Comparison of ENCODE assay signal across 17 mouse cellular contexts in genomic region chr9:72434876-72435275, GRCm38 (mm10). TPM values are rescaled to one million over a fixed set of nuclear protein-coding genes. Genes with fewer than 3 reads are reported as not detected.
DNase-seq lines count a peak whose midpoint lies in the region; ATAC-seq and TF ChIP-seq lines count a peak whose summit lies in the region.
"Had no signal": no experiment of that assay in that cellular context is flagged by ENCODE, and none has a peak within 500 bp of the region (broad histone marks: within the 10 kb centered on the region; RNA-seq: fewer than 3 reads in every experiment).

No protein-coding gene starts in this region.

- no peak for TF ChIP-seq POLR2A in thymus, adult 2 months (IDR thresholded peaks at IDR 0.05; ENCODE audit: control insufficient read depth, extremely low read depth, insufficient read depth, low read length, poor library complexity)

- H3K27ac ChIP-seq in hindbrain, postnatal 0 days: no peak overlapping the region
- H3K27ac ChIP-seq in hindbrain, embryonic 10.5 days: no peak overlapping the region
- no peak overlapping the region for H3K27ac ChIP-seq in thymus, adult 2 months (ENCODE audit: control insufficient read depth, insufficient read depth, low read length)
- H3K27ac ChIP-seq in limb, embryonic 12.5 days: 0 out of 2 replicates have a peak overlapping the region, but pooled peaks have one; percentile 29

- DNase-seq in hindbrain, postnatal 0 days (ENCODE audit: low spot score): peak; percentile 23
- no peak for DNase-seq in hindbrain, embryonic 10.5 days (ENCODE audit: low spot score)
- no peak for DNase-seq in thymus, adult 2 months
- DNase-seq in thymus, postnatal 4 days: no peak
- no peak for DNase-seq in right cerebral cortex, adult 18-20 months
- DNase-seq in cerebellum, adult 11 months: no peak
- DNase-seq: adrenal gland, adult 8-10 months; cerebellum, adult 8-10 months; gastrocnemius, postnatal 14 days; kidney, adult 8-10 months; kidney, postnatal 4 days; layer of hippocampus, postnatal 36 days; right cerebral cortex, postnatal 4 days had no signal

- H3K27me3 ChIP-seq in hindbrain, postnatal 0 days (ENCODE audit: insufficient read depth, low read length): no peaks in the 10 kb centered on the region
- no peaks in the 10 kb centered on the region for H3K27me3 ChIP-seq in hindbrain, embryonic 10.5 days (ENCODE audit: insufficient read depth, poor library complexity, severe bottlenecking)
- H3K27me3 ChIP-seq in thymus, adult 2 months (ENCODE audit: control insufficient read depth, insufficient read depth, low read length): no peaks in the 10 kb centered on the region
- H3K27me3 ChIP-seq in limb, embryonic 12.5 days: no peaks in the 10 kb centered on the region

- H3K4me1 ChIP-seq in hindbrain, postnatal 0 days (ENCODE audit: insufficient read depth, low read length): peaks cover 4% of the 10 kb centered on the region; the same call in 1 of the 2 replicates
- H3K4me1 ChIP-seq in hindbrain, embryonic 10.5 days (replicated peaks): peaks cover 26% of the 10 kb centered on the region
- H3K4me1 ChIP-seq in thymus, adult 2 months (replicated peaks; ENCODE audit: control insufficient read depth, insufficient read depth, low read length): peaks cover 10% of the 10 kb centered on the region
- peaks cover 5% of the 10 kb centered on the region for H3K4me1 ChIP-seq in limb, embryonic 12.5 days (replicated peaks)

- no peak overlapping the region for H3K4me2 ChIP-seq in hindbrain, postnatal 0 days (ENCODE audit: low read depth, low read length)
- no peak overlapping the region for H3K4me2 ChIP-seq in limb, embryonic 12.5 days
- H3K4me2 ChIP-seq: heart, embryonic 11.5 days had no signal

- WGBS in hindbrain, postnatal 0 days: 43% methylated on average over 9 of the region's 9 CpGs
- 58% methylated on average over 9 of the region's 9 CpGs for WGBS in hindbrain, embryonic 10.5 days
- WGBS in thymus, adult 2 months: 85% methylated on average over 9 of the region's 9 CpGs
- 53% methylated on average over 9 of the region's 9 CpGs for WGBS in limb, embryonic 12.5 days

- no peaks in the 10 kb centered on the region for H3K9me3 ChIP-seq in hindbrain, postnatal 0 days (ENCODE audit: low read length)
- no peaks in the 10 kb centered on the region for H3K9me3 ChIP-seq in hindbrain, embryonic 10.5 days
- no peaks in the 10 kb centered on the region for H3K9me3 ChIP-seq in limb, embryonic 12.5 days

- H3K9ac ChIP-seq in hindbrain, postnatal 0 days (replicated peaks; ENCODE audit: low read length): no peak overlapping the region
- no peak overlapping the region for H3K9ac ChIP-seq in limb, embryonic 12.5 days (replicated peaks)

- no peaks in the 10 kb centered on the region for H3K36me3 ChIP-seq in hindbrain, postnatal 0 days (ENCODE audit: insufficient read depth, low read length)
- H3K36me3 ChIP-seq in hindbrain, embryonic 10.5 days: no peaks in the 10 kb centered on the region
- H3K36me3 ChIP-seq in thymus, adult 2 months (ENCODE audit: control insufficient read depth, insufficient read depth, low read length): no peaks in the 10 kb centered on the region
- H3K36me3 ChIP-seq in limb, embryonic 12.5 days: no peaks in the 10 kb centered on the region

- no peak for ATAC-seq in hindbrain, postnatal 0 days
- ATAC-seq in limb, embryonic 12.5 days (ENCODE audit: insufficient number of reproducible peaks, insufficient read depth, low FRiP score, low TSS enrichment, low read depth): no peak
- no peak for ATAC-seq in activated CD4-positive, CD25-positive, alpha-beta regulatory T cell, adult 4 months
- ATAC-seq: hindbrain, embryonic 16.5 days had no signal

- no peak overlapping the region for H3K4me3 ChIP-seq in hindbrain, postnatal 0 days (ENCODE audit: low read length)
- no peak overlapping the region for H3K4me3 ChIP-seq in hindbrain, embryonic 10.5 days
- peak overlapping the region; percentile 6; the same call in 1 of the 2 replicates for H3K4me3 ChIP-seq in thymus, adult 2 months (ENCODE audit: control insufficient read depth, insufficient read depth, low read length)
- H3K4me3 ChIP-seq in limb, embryonic 12.5 days (replicated peaks): no peak overlapping the region

- TF ChIP-seq CTCF in hindbrain, postnatal 0 days (IDR thresholded peaks at IDR 0.05; ENCODE audit: low read depth): no peak
- TF ChIP-seq CTCF in thymus, adult 2 months (IDR thresholded peaks at IDR 0.05; ENCODE audit: borderline replicate concordance, control insufficient read depth, extremely low read depth, insufficient read depth, low read length, poor library complexity): no peak

RNA-seq across cellular contexts. Expression of gene Mns1, which starts 2.9 kb away (rescaled TPM):
- total RNA-seq in hindbrain, postnatal 0 days (2014; rRNA removed): 2.8 and 3.0 TPM in 2 replicates
- polyA plus RNA-seq in hindbrain, postnatal 0 days (2015; fragmentation: Nextera tagmentation; extraction: Ambion mirVana): 8.1 and 9.5 TPM in 2 replicates
- polyA plus RNA-seq in hindbrain, embryonic 10.5 days (2016; fragmentation: Nextera tagmentation; extraction: Ambion mirVana): 32.3 and 51.3 TPM in 2 replicates
- 7.4 and 8.1 TPM in 2 replicates for polyA plus RNA-seq in thymus, adult 2 months (2012; rRNA removed)
- polyA plus RNA-seq in limb, embryonic 12.5 days (2016; fragmentation: Nextera tagmentation; extraction: Ambion mirVana): 40.5 and 41.4 TPM in 2 replicates
- polyA plus RNA-seq in activated CD4-positive, CD25-positive, alpha-beta regulatory T cell, adult 4 months (2017; shearing (Covaris generic)): 10 to 100 TPM; 20.7 to 23.6 TPM

RNA-seq across cellular contexts. Expression of gene Tex9, which starts 57.1 kb away (rescaled TPM):
- total RNA-seq in hindbrain, postnatal 0 days (2014; rRNA removed): 13.7 and 16.8 TPM in 2 replicates
- polyA plus RNA-seq in hindbrain, postnatal 0 days (2015; fragmentation: Nextera tagmentation; extraction: Ambion mirVana): 41.9 and 44.8 TPM in 2 replicates
- 47.0 and 66.3 TPM in 2 replicates for polyA plus RNA-seq in hindbrain, embryonic 10.5 days (2016; fragmentation: Nextera tagmentation; extraction: Ambion mirVana)
- 5.1 and 6.0 TPM in 2 replicates for polyA plus RNA-seq in thymus, adult 2 months (2012; rRNA removed)
- polyA plus RNA-seq in limb, embryonic 12.5 days (2016; fragmentation: Nextera tagmentation; extraction: Ambion mirVana): 52.2 and 54.8 TPM in 2 replicates
- polyA plus RNA-seq in activated CD4-positive, CD25-positive, alpha-beta regulatory T cell, adult 4 months (2017; shearing (Covaris generic)): 10 to 100 TPM in 1 of 2 experiments, 1 to 10 TPM in 1; 8.1 to 11.3 TPM
